Mouse (Mus musculus): Measurements from ENCODE around the gene Dusp15.

DNA sequence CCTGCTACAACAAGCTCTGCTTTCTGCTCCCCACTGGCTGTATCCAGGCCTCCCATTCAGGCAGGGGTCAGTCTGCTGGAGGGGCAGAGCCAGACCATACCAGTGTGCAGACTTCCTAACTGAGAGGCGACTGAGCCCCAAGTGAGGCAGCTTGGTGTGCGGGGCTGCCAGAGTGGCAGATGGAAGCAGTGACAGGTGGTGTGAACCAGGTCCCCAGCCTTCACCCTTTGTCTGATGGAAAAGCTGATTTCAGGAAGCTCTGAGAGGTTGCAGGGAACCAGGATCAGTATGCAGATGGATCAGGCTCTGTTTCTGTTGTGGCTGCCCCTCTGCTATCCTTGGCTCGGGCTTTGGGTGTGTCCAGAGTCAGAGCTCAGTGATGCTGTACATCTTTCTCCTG lies 27.9 kb downstream of the Dusp15 start:
- TF ChIP-seq CTCF (IDR thresholded peaks at IDR 0.05; ENCODE audit: low read depth, low read length) (no peak), POLR2A (IDR thresholded peaks at IDR 0.05; ENCODE audit: insufficient read depth, low read length) (no peak), EP300 (IDR thresholded peaks at IDR 0.05; ENCODE audit: insufficient read depth, low read depth, low read length) (no peak)

Data from ES-Bruce4 (cell line).